Mouse (Mus musculus) embryonic fibroblast, embryonic 13.5 days (primary cell): Measurements from ENCODE around the gene Igfbp2. TPM values are rescaled to one million over a fixed set of nuclear protein-coding genes. Genes with fewer than 3 reads are reported as not detected.

Experiments used
- H3K27ac ChIP-seq: 2 replicates; pipeline ENCODE4 v1.5.1; 2012; ENCODE audit warnings: low read length, control low read depth, inconsistent platforms; ENCODE audit not compliant: insufficient read depth
- H3K4me1 ChIP-seq: 2 replicates; pipeline ENCODE4 v1.6.1; 2011; ENCODE audit warnings: low read length; ENCODE audit not compliant: control insufficient read depth, insufficient read depth
- H3K4me3 ChIP-seq: 2 replicates; pipeline ENCODE4 v1.5.1; 2011; ENCODE audit warnings: mild to moderate bottlenecking, control low read depth, low read length; ENCODE audit not compliant: insufficient read depth
- CTCF ChIP-seq: IDR thresholded peaks from 2 replicates; pipeline ENCODE4 v1.5.1; 2011; ENCODE audit warnings: mild to moderate bottlenecking, control low read depth, low read length, moderate library complexity, borderline replicate concordance; ENCODE audit not compliant: insufficient read depth
- POLR2A ChIP-seq: IDR thresholded peaks from 2 replicates; pipeline ENCODE4 v1.6.1; 2011; ENCODE audit warnings: low read depth, mild to moderate bottlenecking, control low read depth, low read length, moderate library complexity
- polyA plus RNA-seq: library from polyadenylated mRNA; stranded (reverse); fragments of >200 nt; gene quantifications from 2 replicates; pipeline ENCODE4 v1.2.4, GENCODE M21; 2011; ENCODE audit warnings: low read depth; ENCODE audit not compliant: missing spikeins, insufficient read length

Igfbp2 gene
- polyA plus RNA-seq, 1 experiment, result 641 TPM

- peak; percentile 70; the same call in 1 of the 2 replicates for TF ChIP-seq POLR2A
- TF ChIP-seq CTCF, result no peak
- peaks cover 7% of the 10 kb centered on the region for H3K4me1 ChIP-seq
- peak within 1 kb of the TSS; percentile 38 for H3K4me3 ChIP-seq
- H3K27ac ChIP-seq, result no peak within 1 kb of the TSS
These were observed 50.2 kb downstream of the Igfbp2 start, which contains the start of gene Igfbp5 for GRCm38 (mm10) chr1:72874287-72875211. TSS of gene Igfbp5 (minus strand) at chr1:72874884.

GRCm38 (mm10) chr1:72875708-72876107 lies 51.4 kb downstream of the Igfbp2 start:
- TF ChIP-seq CTCF (no peak), POLR2A (no peak)
- peaks cover 7% of the 10 kb centered on the region for H3K4me1 ChIP-seq
- no peak overlapping the region for H3K4me3 ChIP-seq
- H3K27ac ChIP-seq, result no peak overlapping the region

GRCm38 (mm10) chr1:72876111-72876510 lies 51.8 kb downstream of the Igfbp2 start:
- peaks cover 7% of the 10 kb centered on the region for H3K4me1 ChIP-seq
- no peak overlapping the region for H3K4me3 ChIP-seq
- H3K27ac ChIP-seq, result no peak overlapping the region
- TF ChIP-seq CTCF (no peak), POLR2A (no peak)

- no peak overlapping the region for H3K27ac ChIP-seq
- no peak for TF ChIP-seq POLR2A
- TF ChIP-seq CTCF, result peak; percentile 77; the same call in 1 of the 2 replicates
- peaks cover 7% of the 10 kb centered on the region for H3K4me1 ChIP-seq
These were observed 53.6 kb downstream of the Igfbp2 start for GRCm38 (mm10) chr1:72877892-72878291.

GRCm38 (mm10) chr1:72878473-72879318 lies 54.4 kb downstream of the Igfbp2 start:
- TF ChIP-seq POLR2A (no peak), CTCF (no peak)
- H3K4me3 ChIP-seq, result no peak overlapping the region
- peaks cover 7% of the 10 kb centered on the region for H3K4me1 ChIP-seq
- H3K27ac ChIP-seq, result peak overlapping the region; percentile 12; the same call in 1 of the 2 replicates

More at GRCm38 (mm10) chr1:72877892-72878291, 53.6 kb downstream of the Igfbp2 start:
- no peak overlapping the region for H3K4me3 ChIP-seq

GRCm38 (mm10) chr1:72879319-72879634 lies 55.0 kb downstream of the Igfbp2 start:
- Histone ChIP-seq H3K4me1 (peaks cover 7% of the 10 kb centered on the region), H3K4me3 (no peak overlapping the region), H3K27ac (peak overlapping the region; percentile 12; the same call in 1 of the 2 replicates)
- no peak for TF ChIP-seq POLR2A
- TF ChIP-seq CTCF, result no peak

- H3K27ac ChIP-seq, result no peak overlapping the region
- no peak for TF ChIP-seq CTCF
- no peak for TF ChIP-seq POLR2A
These were observed 61.0 kb downstream of the Igfbp2 start for GRCm38 (mm10) chr1:72885111-72885818.

GRCm38 (mm10) chr1:72885819-72886169 lies 61.5 kb downstream of the Igfbp2 start:
- Histone ChIP-seq H3K4me1 (no peaks in the 10 kb centered on the region; the same call in 1 of the 2 replicates), H3K27ac (no peak overlapping the region), H3K4me3 (no peak overlapping the region)
- TF ChIP-seq POLR2A (no peak), CTCF (no peak)

More at GRCm38 (mm10) chr1:72885111-72885818, 61.0 kb downstream of the Igfbp2 start:
- Histone ChIP-seq H3K4me3 (no peak overlapping the region), H3K4me1 (no peaks in the 10 kb centered on the region; the same call in 1 of the 2 replicates)

- TF ChIP-seq CTCF (no peak), POLR2A (no peak)
- Histone ChIP-seq H3K4me3 (no peak overlapping the region), H3K4me1 (no peaks in the 10 kb centered on the region; the same call in 1 of the 2 replicates)
These were observed 63.6 kb downstream of the Igfbp2 start for GRCm38 (mm10) chr1:72887910-72888309.

GRCm38 (mm10) chr1:72895821-72896220 lies 71.5 kb downstream of the Igfbp2 start:
- no peak overlapping the region for H3K27ac ChIP-seq
- H3K4me3 ChIP-seq, result no peak overlapping the region
- H3K4me1 ChIP-seq, result no peaks in the 10 kb centered on the region
- TF ChIP-seq POLR2A (no peak), CTCF (no peak)

More at GRCm38 (mm10) chr1:72887910-72888309, 63.6 kb downstream of the Igfbp2 start:
- no peak overlapping the region for H3K27ac ChIP-seq

Other genes starting within 250 kb of the Igfbp2 start
- gene Smarcal1, start 241.3 kb upstream of the Igfbp2 start, polyA plus RNA-seq, result 24.9 and 28.0 TPM in 2 replicates
- not detected in 2 replicates for gene Ankar, start 123.9 kb upstream of the Igfbp2 start, polyA plus RNA-seq
- 1,004 and 1,061 TPM in 2 replicates for gene Rpl37a, start 113.2 kb upstream of the Igfbp2 start, polyA plus RNA-seq
- 149 and 746 TPM in 2 replicates for gene Igfbp5, start 50.4 kb downstream of the Igfbp2 start, polyA plus RNA-seq
- gene Tnp1, start 191.4 kb downstream of the Igfbp2 start, polyA plus RNA-seq, result not detected in 2 replicates